Comparison of ENCODE assay signal across 22 mouse cellular contexts in the genomic region with DNA sequence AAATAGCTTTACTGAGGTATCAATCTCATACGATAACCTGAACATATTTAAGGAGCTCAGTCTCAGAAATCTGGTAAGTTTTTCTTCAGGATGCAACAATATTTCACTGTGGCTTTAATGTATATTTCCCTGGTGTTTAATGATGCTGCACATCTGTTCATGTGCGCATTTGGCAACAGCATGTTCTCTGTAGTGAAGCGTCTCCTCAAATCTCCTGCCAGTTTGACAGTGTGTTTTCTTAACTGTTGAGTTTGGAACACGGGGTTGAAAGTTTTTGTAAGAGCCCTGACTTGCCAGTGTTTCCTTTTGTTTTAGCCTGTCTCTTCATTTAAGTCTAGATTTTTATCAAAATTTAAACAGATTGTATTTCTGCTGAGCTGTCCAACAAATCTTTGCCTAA.
DNase-seq lines count a peak whose midpoint lies in the region; ATAC-seq and TF ChIP-seq lines count a peak whose summit lies in the region.
"Had no signal": no experiment of that assay in that cellular context is flagged by ENCODE, and none has a peak within 500 bp of the region (broad histone marks: within the 10 kb centered on the region; RNA-seq: fewer than 3 reads in every experiment).

No protein-coding gene starts in this region.

- peak; percentile 83; the same call in 1 of the 2 replicates for ATAC-seq in lung, embryonic 15.5 days (ENCODE audit: borderline replicate concordance, extremely low read depth, low FRiP score, low TSS enrichment)
- no peak for ATAC-seq in lung, postnatal 0 days
- ATAC-seq in midbrain, embryonic 13.5 days = no peak
- ATAC-seq: forebrain, embryonic 14.5 days; forebrain, embryonic 16.5 days had no signal

- H3K4me1 ChIP-seq in lung, embryonic 15.5 days = peaks cover 17% of the 10 kb centered on the region; the same call in 1 of the 2 replicates
- no peaks in the 10 kb centered on the region for H3K4me1 ChIP-seq in lung, postnatal 0 days (ENCODE audit: insufficient read depth, low read depth, low read length)
- H3K4me1 ChIP-seq in midbrain, embryonic 13.5 days (replicated peaks) = no peaks in the 10 kb centered on the region
- H3K4me1 ChIP-seq: embryonic facial prominence, embryonic 13.5 days; embryonic facial prominence, embryonic 15.5 days; forebrain, embryonic 10.5 days; forebrain, embryonic 12.5 days had no signal

- no peak for TF ChIP-seq CTCF in lung, postnatal 0 days (IDR thresholded peaks at IDR 0.05)

- TF ChIP-seq EP300 in lung, postnatal 0 days (IDR thresholded peaks at IDR 0.05) = 0 out of 2 replicates have a peak, but pooled peaks have one; percentile 36

- H3K9ac ChIP-seq in lung, embryonic 15.5 days = no peak overlapping the region
- H3K9ac ChIP-seq in lung, postnatal 0 days (replicated peaks; ENCODE audit: low read depth) = no peak overlapping the region
- H3K9ac ChIP-seq in midbrain, embryonic 13.5 days (replicated peaks) = no peak overlapping the region
- H3K9ac ChIP-seq: embryonic facial prominence, embryonic 13.5 days; embryonic facial prominence, embryonic 15.5 days; forebrain, embryonic 12.5 days had no signal

- no peak overlapping the region for H3K4me2 ChIP-seq in lung, embryonic 15.5 days
- H3K4me2 ChIP-seq in lung, postnatal 0 days (replicated peaks; ENCODE audit: low read depth, low read length) = no peak overlapping the region
- H3K4me2 ChIP-seq in midbrain, embryonic 13.5 days (replicated peaks) = no peak overlapping the region
- H3K4me2 ChIP-seq: embryonic facial prominence, embryonic 13.5 days; embryonic facial prominence, embryonic 15.5 days; forebrain, embryonic 12.5 days had no signal

- no peaks in the 10 kb centered on the region for H3K27me3 ChIP-seq in lung, embryonic 15.5 days
- no peaks in the 10 kb centered on the region for H3K27me3 ChIP-seq in lung, postnatal 0 days (replicated peaks; ENCODE audit: insufficient read depth, low read length)
- no peaks in the 10 kb centered on the region for H3K27me3 ChIP-seq in midbrain, embryonic 13.5 days
- H3K27me3 ChIP-seq: embryonic facial prominence, embryonic 13.5 days; embryonic facial prominence, embryonic 15.5 days; forebrain, embryonic 12.5 days had no signal

- no peaks in the 10 kb centered on the region for H3K36me3 ChIP-seq in lung, embryonic 15.5 days
- no peaks in the 10 kb centered on the region for H3K36me3 ChIP-seq in lung, postnatal 0 days (ENCODE audit: insufficient read depth, low read length)
- no peaks in the 10 kb centered on the region for H3K36me3 ChIP-seq in midbrain, embryonic 13.5 days
- H3K36me3 ChIP-seq: embryonic facial prominence, embryonic 13.5 days; embryonic facial prominence, embryonic 15.5 days; forebrain, embryonic 10.5 days; forebrain, embryonic 12.5 days had no signal

- WGBS in lung, embryonic 15.5 days = 26% methylated on average over 4 of the region's 4 CpGs
- WGBS in lung, postnatal 0 days = 41% methylated on average over 4 of the region's 4 CpGs
- WGBS in midbrain, embryonic 13.5 days = 90% methylated on average over 4 of the region's 4 CpGs

- DNase-seq in lung, adult 18-20 months = no peak
- peak; percentile 66 for DNase-seq in lung, postnatal 0 days (ENCODE audit: low spot score)
- DNase-seq in lung, postnatal 4 days = no peak
- DNase-seq: adrenal gland, adult 2 months; adrenal gland, postnatal 10 days; adrenal gland, postnatal 25 days; cerebellum, adult 11 months; cerebellum, adult 18-20 months; cerebellum, adult 8-10 months; cerebellum, adult 9-11 months; cerebellum, postnatal 14 days; cerebellum, postnatal 36 days; embryo, embryonic 11 days had no signal

- no peak overlapping the region for H3K4me3 ChIP-seq in lung, embryonic 15.5 days
- H3K4me3 ChIP-seq in lung, postnatal 0 days (ENCODE audit: low read depth, low read length) = no peak overlapping the region
- H3K4me3 ChIP-seq in midbrain, embryonic 13.5 days (replicated peaks) = no peak overlapping the region
- H3K4me3 ChIP-seq: embryonic facial prominence, embryonic 13.5 days; embryonic facial prominence, embryonic 15.5 days; erythroblast, embryonic 14.5 days; forebrain, embryonic 10.5 days; forebrain, embryonic 12.5 days had no signal

- no peaks in the 10 kb centered on the region for H3K9me3 ChIP-seq in lung, embryonic 15.5 days
- no peaks in the 10 kb centered on the region for H3K9me3 ChIP-seq in lung, postnatal 0 days (ENCODE audit: low read length)
- H3K9me3 ChIP-seq in midbrain, embryonic 13.5 days = no peaks in the 10 kb centered on the region
- H3K9me3 ChIP-seq: embryonic facial prominence, embryonic 13.5 days; embryonic facial prominence, embryonic 15.5 days; forebrain, embryonic 10.5 days; forebrain, embryonic 12.5 days had no signal

- no peak overlapping the region for H3K27ac ChIP-seq in lung, embryonic 15.5 days
- H3K27ac ChIP-seq in lung, postnatal 0 days (ENCODE audit: low read length) = no peak overlapping the region
- no peak overlapping the region for H3K27ac ChIP-seq in midbrain, embryonic 13.5 days
- H3K27ac ChIP-seq: embryonic facial prominence, embryonic 13.5 days; embryonic facial prominence, embryonic 15.5 days; forebrain, embryonic 10.5 days; forebrain, embryonic 12.5 days had no signal
